ENCODE assay signal across 14 mouse cellular contexts in genomic region chr4:32482138-32482537, GRCm38 (mm10).
DNase-seq lines count a peak whose midpoint lies in the region; ATAC-seq lines count a peak whose summit lies in the region.
"Had no signal": no experiment of that assay in that cellular context is flagged by ENCODE, and none has a peak within 500 bp of the region (broad histone marks: within the 10 kb centered on the region; RNA-seq: fewer than 3 reads in every experiment).

No protein-coding gene starts in this region.

- H3K27me3 ChIP-seq in neural tube, embryonic 11.5 days (ENCODE audit: control insufficient read depth, insufficient read depth, low read length), result no peaks in the 10 kb centered on the region
- H3K27me3 ChIP-seq in hindbrain, embryonic 10.5 days (ENCODE audit: insufficient read depth, poor library complexity, severe bottlenecking), result no peaks in the 10 kb centered on the region
- no peaks in the 10 kb centered on the region for H3K27me3 ChIP-seq in midbrain, embryonic 10.5 days (ENCODE audit: low read depth, poor library complexity, severe bottlenecking)
- H3K27me3 ChIP-seq in neural tube, embryonic 15.5 days (replicated peaks), result no peaks in the 10 kb centered on the region

- no peaks in the 10 kb centered on the region for H3K9me3 ChIP-seq in neural tube, embryonic 11.5 days (ENCODE audit: control insufficient read depth, low read length)
- no peaks in the 10 kb centered on the region for H3K9me3 ChIP-seq in hindbrain, embryonic 10.5 days
- no peaks in the 10 kb centered on the region for H3K9me3 ChIP-seq in midbrain, embryonic 10.5 days (replicated peaks)
- H3K9me3 ChIP-seq in neural tube, embryonic 15.5 days (replicated peaks), result no peaks in the 10 kb centered on the region

- H3K4me3 ChIP-seq in neural tube, embryonic 11.5 days (ENCODE audit: low read depth, low read length), result no peak overlapping the region
- no peak overlapping the region for H3K4me3 ChIP-seq in hindbrain, embryonic 10.5 days
- H3K4me3 ChIP-seq in midbrain, embryonic 10.5 days, result no peak overlapping the region
- H3K4me3 ChIP-seq in neural tube, embryonic 15.5 days (replicated peaks), result no peak overlapping the region
- H3K4me3 ChIP-seq: heart, adult 2 months had no signal

- H3K4me2 ChIP-seq in neural tube, embryonic 11.5 days (ENCODE audit: low read depth), result no peak overlapping the region
- H3K4me2 ChIP-seq in neural tube, embryonic 15.5 days, result no peak overlapping the region

- H3K27ac ChIP-seq in neural tube, embryonic 11.5 days (ENCODE audit: low read depth, low read length), result peak overlapping the region; percentile 45; the same call in 1 of the 2 replicates
- H3K27ac ChIP-seq in hindbrain, embryonic 10.5 days, result peak overlapping the region; percentile 87
- H3K27ac ChIP-seq in midbrain, embryonic 10.5 days (replicated peaks), result peak overlapping the region; percentile 89
- H3K27ac ChIP-seq in neural tube, embryonic 15.5 days (replicated peaks), result peak overlapping the region; percentile 70
- H3K27ac ChIP-seq: heart, adult 2 months; macrophage had no signal

- no peak for DNase-seq in neural tube, embryonic 11.5 days (ENCODE audit: low spot score)
- no peak for DNase-seq in neural tube, embryonic 10.5 days (ENCODE audit: extremely low spot score, low spot score)
- no peak for DNase-seq in hindbrain, embryonic 10.5 days (ENCODE audit: low spot score)
- DNase-seq in midbrain, embryonic 10.5 days (ENCODE audit: low spot score), result no peak
- DNase-seq in cerebellum, adult 11-12 months, result no peak
- no peak for DNase-seq in layer of hippocampus, adult 11-12 months (ENCODE audit: low spot score)
- DNase-seq in urinary bladder, postnatal 10 days (ENCODE audit: low spot score), result no peak
- DNase-seq: adrenal gland, postnatal 14 days; heart, adult 2 months; kidney, adult 11 months; kidney, postnatal 4 days; lung, adult 18-20 months had no signal

- no peak overlapping the region for H3K9ac ChIP-seq in neural tube, embryonic 11.5 days (ENCODE audit: low read length)
- H3K9ac ChIP-seq in neural tube, embryonic 15.5 days (replicated peaks), result no peak overlapping the region

- H3K4me1 ChIP-seq in neural tube, embryonic 11.5 days (ENCODE audit: control insufficient read depth, insufficient read depth, low read length), result peaks cover 57% of the 10 kb centered on the region
- peaks cover 81% of the 10 kb centered on the region for H3K4me1 ChIP-seq in hindbrain, embryonic 10.5 days (replicated peaks)
- peaks cover 83% of the 10 kb centered on the region for H3K4me1 ChIP-seq in midbrain, embryonic 10.5 days
- peaks cover 72% of the 10 kb centered on the region for H3K4me1 ChIP-seq in neural tube, embryonic 15.5 days

- H3K36me3 ChIP-seq in neural tube, embryonic 11.5 days (ENCODE audit: control insufficient read depth, insufficient read depth, low read length), result no peaks in the 10 kb centered on the region
- H3K36me3 ChIP-seq in hindbrain, embryonic 10.5 days, result no peaks in the 10 kb centered on the region
- H3K36me3 ChIP-seq in midbrain, embryonic 10.5 days, result no peaks in the 10 kb centered on the region
- no peaks in the 10 kb centered on the region for H3K36me3 ChIP-seq in neural tube, embryonic 15.5 days

- 85% methylated on average over 8 of the region's 8 CpGs for WGBS in neural tube, embryonic 11.5 days
- 78% methylated on average over 8 of the region's 8 CpGs for whole genome bisulfite sequencing in hindbrain, embryonic 10.5 days
- WGBS in midbrain, embryonic 10.5 days, result 65% methylated on average over 8 of the region's 8 CpGs
- WGBS in neural tube, embryonic 15.5 days, result 55% methylated on average over 8 of the region's 8 CpGs

- no peak for ATAC-seq in neural tube, embryonic 11.5 days (ENCODE audit: insufficient read depth, low FRiP score, low TSS enrichment)
- ATAC-seq in neural tube, embryonic 15.5 days (ENCODE audit: low FRiP score), result no peak
